Mouse (Mus musculus) lung, adult 2 months (tissue): ENCODE results near the gene B430305J03Rik. TPM values are rescaled to one million over a fixed set of nuclear protein-coding genes. Genes with fewer than 3 reads are reported as not detected.

Experiments used
- DNase-seq: peaks from one replicate; pipeline ENCODE4 v3.0.0; 2022
- H3K4me1 ChIP-seq: fragments of 200-500 bp; 2 replicates; pipeline ENCODE4 v1.6.1; 2011; ENCODE audit warnings: low read length; ENCODE audit not compliant: control insufficient read depth, insufficient read depth
- H3K4me3 ChIP-seq: fragments of 200-500 bp; replicated peaks from 2 replicates; pipeline ENCODE3; 2011; ENCODE audit warnings: low read depth, mild to moderate bottlenecking, control low read depth, low read length; ENCODE audit errors: extremely low read depth
- CTCF ChIP-seq: fragments of 200-500 bp; IDR thresholded peaks from 2 replicates; pipeline ENCODE4 v1.5.1; 2011; ENCODE audit warnings: mild to moderate bottlenecking, low read length, control low read depth; ENCODE audit not compliant: insufficient read depth
- POLR2A ChIP-seq: fragments of 200-500 bp; IDR thresholded peaks from 2 replicates; pipeline ENCODE4 v1.6.1; 2011; ENCODE audit warnings: low read depth, mild to moderate bottlenecking, control low read depth, low read length, borderline replicate concordance; ENCODE audit errors: extremely low read depth
- WGBS: fragments of 180-500 bp; shearing (Covaris S2); methylation state at CpG from one replicate; pipeline ENCODE4 v1.1.7; 2018; 5-methylcytosine and 5-hydroxymethylcytosine counted together
- polyA plus RNA-seq: library from polyadenylated mRNA; depleted of rRNA; stranded (reverse); fragments of >200 nt; gene quantifications from 2 replicates; pipeline ENCODE4 v1.2.3, GENCODE M21; 2012

Gene B430305J03Rik
- polyA plus RNA-seq, 1 experiment: 0.14 TPM

GRCm38 (mm10) chr3:61368446-61368845, 2.7 kb upstream of the B430305J03Rik start:
- no peak for DNase-seq
- WGBS: 95% methylated on average over 1 of the region's 1 CpGs

DNA sequence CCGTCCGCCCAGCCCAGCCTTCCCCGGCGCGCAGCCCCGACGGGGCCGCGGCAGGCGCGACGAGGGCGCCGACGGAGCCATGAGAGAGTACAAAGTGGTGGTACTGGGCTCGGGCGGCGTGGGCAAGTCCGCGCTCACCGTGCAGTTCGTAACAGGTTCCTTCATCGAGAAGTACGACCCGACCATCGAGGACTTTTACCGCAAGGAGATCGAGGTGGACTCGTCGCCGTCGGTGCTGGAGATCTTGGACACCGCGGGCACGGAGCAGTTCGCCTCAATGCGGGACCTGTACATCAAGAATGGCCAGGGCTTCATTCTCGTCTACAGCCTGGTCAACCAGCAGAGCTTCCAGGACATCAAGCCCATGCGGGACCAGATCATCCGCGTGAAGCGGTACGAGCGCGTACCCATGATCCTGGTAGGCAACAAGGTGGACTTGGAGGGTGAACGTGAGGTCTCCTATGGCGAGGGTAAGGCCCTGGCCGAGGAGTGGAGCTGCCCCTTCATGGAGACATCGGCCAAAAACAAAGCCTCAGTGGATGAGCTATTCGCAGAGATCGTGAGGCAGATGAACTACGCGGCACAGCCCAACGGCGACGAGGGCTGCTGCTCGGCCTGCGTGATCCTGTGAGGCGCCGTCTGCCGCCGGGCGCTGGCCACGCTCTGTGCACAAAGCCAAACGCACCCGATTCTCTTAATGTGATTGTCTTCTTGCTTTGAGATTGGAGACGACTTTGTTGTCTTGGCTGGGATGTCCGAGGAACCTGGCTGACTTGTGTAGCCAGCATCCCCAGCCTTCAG, 573 bp downstream of the B430305J03Rik start:
- peaks cover 2% of the 10 kb centered on the region for H3K4me1 ChIP-seq
- DNase-seq: peak; percentile 55
- under 1% methylated on average over 68 of the region's 68 CpGs for WGBS
- no peak for TF ChIP-seq POLR2A
- peak overlapping the region; percentile 64 for H3K4me3 ChIP-seq

More at GRCm38 (mm10) chr3:61368446-61368845, 2.7 kb upstream of the B430305J03Rik start:
- Histone ChIP-seq H3K4me1 (peaks cover 2% of the 10 kb centered on the region), H3K4me3 (no peak overlapping the region)
- no peak for TF ChIP-seq POLR2A
- TF ChIP-seq CTCF: no peak

DNA sequence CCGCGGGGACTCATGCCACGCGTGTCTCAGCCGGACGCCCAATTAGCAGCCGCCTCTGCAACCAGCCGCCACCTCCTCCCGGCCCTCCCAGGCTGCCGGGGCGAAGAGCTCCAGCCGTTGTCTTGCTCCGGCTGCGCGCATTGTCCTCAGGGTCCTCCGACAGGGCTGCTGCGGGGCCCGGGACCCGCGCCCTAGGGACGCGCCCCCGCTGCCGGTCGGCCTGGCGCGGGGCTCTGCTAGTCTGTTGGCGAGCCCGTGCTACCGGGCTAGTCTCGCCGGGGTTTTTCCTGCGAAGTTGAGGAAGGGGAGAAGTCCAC, 1.1 kb downstream of the B430305J03Rik start:
- Histone ChIP-seq H3K4me1 (peaks cover 2% of the 10 kb centered on the region), H3K4me3 (peak overlapping the region; percentile 64)
- no peak for DNase-seq
- under 1% methylated on average over 33 of the region's 33 CpGs for WGBS
- TF ChIP-seq POLR2A: no peak
- no peak for TF ChIP-seq CTCF

GRCm38 (mm10) chr3:61363989-61364660, 1.6 kb downstream of the B430305J03Rik start:
- under 1% methylated on average over 50 of the region's 51 CpGs for WGBS
- peaks cover 2% of the 10 kb centered on the region for H3K4me1 ChIP-seq
- TF ChIP-seq POLR2A (peak; percentile 91; the same call in 1 of the 2 replicates), CTCF (no peak)
- peak overlapping the region; percentile 87 for H3K4me3 ChIP-seq
- peak; percentile 86 for DNase-seq

GRCm38 (mm10) chr3:61363161-61363988, 2.4 kb downstream of the B430305J03Rik start:
- TF ChIP-seq POLR2A: peak; percentile 22; the same call in 1 of the 2 replicates
- TF ChIP-seq CTCF: no peak
- Histone ChIP-seq H3K4me1 (peaks cover 2% of the 10 kb centered on the region), H3K4me3 (peak overlapping the region; percentile 87)
- under 1% methylated on average over 30 of the region's 30 CpGs for WGBS
- DNase-seq: peak; percentile 82

DNA sequence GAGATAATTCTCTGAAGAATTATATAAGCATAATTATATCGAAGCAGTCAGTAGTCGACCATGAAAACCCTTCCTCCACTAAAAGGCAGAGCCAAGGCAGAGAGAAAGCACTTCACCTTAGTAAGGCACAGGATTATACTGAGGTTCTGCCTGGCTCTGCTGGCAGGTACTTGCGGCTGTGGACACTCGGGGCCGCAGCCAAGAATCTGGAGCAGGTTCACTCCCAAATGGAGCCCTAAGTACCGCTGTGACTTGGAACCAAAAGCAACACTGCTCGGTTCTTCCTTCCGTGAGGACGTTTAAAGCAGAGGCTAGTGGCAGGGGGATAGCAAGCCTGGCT, 3.0 kb downstream of the B430305J03Rik start:
- WGBS: 6% methylated on average over 9 of the region's 9 CpGs
- DNase-seq: no peak
- H3K4me1 ChIP-seq: peaks cover 2% of the 10 kb centered on the region
- H3K4me3 ChIP-seq: peak overlapping the region; percentile 66
- TF ChIP-seq POLR2A: no peak
- TF ChIP-seq CTCF: no peak

- WGBS: 47% methylated on average over 1 of the region's 1 CpGs
- no peak for DNase-seq
- no peak for TF ChIP-seq CTCF
- TF ChIP-seq POLR2A: no peak
- Histone ChIP-seq H3K4me3 (no peak within 1 kb of the TSS), H3K4me1 (no peaks in the 10 kb centered on the region; the same call in 1 of the 2 replicates)
Observed at GRCm38 (mm10) chr3:61361338-61361737, 4.4 kb downstream of the B430305J03Rik start, which contains the start of gene Rap2b. Rap2b (plus strand) TSS chr3:61361638.

GRCm38 (mm10) chr3:61358756-61359293, 6.9 kb downstream of the B430305J03Rik start:
- DNase-seq: no peak
- WGBS: 42% methylated on average over 7 of the region's 7 CpGs
- Histone ChIP-seq H3K4me1 (no peaks in the 10 kb centered on the region), H3K4me3 (no peak overlapping the region)
- no peak for TF ChIP-seq CTCF
- no peak for TF ChIP-seq POLR2A

GRCm38 (mm10) chr3:61358107-61358506, 7.6 kb downstream of the B430305J03Rik start:
- DNase-seq: no peak
- Histone ChIP-seq H3K4me1 (no peaks in the 10 kb centered on the region), H3K4me3 (no peak overlapping the region)
- 40% methylated on average over 6 of the region's 6 CpGs for WGBS
- TF ChIP-seq POLR2A: no peak
- no peak for TF ChIP-seq CTCF
